Mouse (Mus musculus) small intestine, adult 2 months (tissue): ENCODE results near the gene Per3.

Experiments
- CTCF ChIP-seq: fragments of 200-500 bp; IDR thresholded peaks from 2 replicates; pipeline ENCODE4 v1.5.1; 2012; ENCODE audit warnings: low read depth, mild to moderate bottlenecking, control low read depth, inconsistent platforms, low read length, moderate library complexity, mixed read lengths; ENCODE audit not compliant: insufficient replicate concordance, insufficient read length; ENCODE audit errors: extremely low read depth
- POLR2A ChIP-seq: fragments of 200-500 bp; IDR thresholded peaks from 2 replicates; pipeline ENCODE4 v1.6.1; 2012; ENCODE audit warnings: low read depth, mild to moderate bottlenecking, control low read depth, inconsistent platforms, low read length, moderate library complexity

DNA sequence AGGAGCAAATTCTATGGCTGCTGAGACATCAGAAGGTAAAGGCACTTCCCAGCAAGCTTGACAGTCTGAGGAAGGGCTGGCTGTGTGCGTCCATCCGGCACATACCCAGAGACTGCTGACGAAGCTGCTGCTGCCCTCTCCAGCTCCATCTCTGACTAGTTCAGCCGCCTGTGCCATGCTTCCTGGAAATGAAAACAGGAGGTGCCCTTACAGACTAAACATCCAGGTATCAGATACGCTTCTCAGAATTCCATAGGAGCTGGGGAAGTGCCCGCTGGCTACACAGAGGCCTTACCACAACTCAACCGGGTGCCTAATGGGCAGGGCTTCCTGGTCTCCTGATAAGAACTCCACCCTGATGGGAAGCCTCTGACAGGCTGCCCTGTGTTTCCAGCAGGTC lies 85.9 kb downstream of the Per3 start:
- TF ChIP-seq POLR2A, result no peak
- TF ChIP-seq CTCF, result no peak
